Mouse (Mus musculus): ENCODE measurements around the gene Insl5. TPM values are rescaled to one million over a fixed set of nuclear protein-coding genes. Genes with fewer than 3 reads are reported as not detected.

Insl5 gene
- polyA plus RNA-seq, 1 experiment: 2.3 TPM

- 82% methylated on average over 5 of the region's 5 CpGs for WGBS
- no peak for TF ChIP-seq POLR2A (IDR thresholded peaks at IDR 0.05; ENCODE audit: borderline replicate concordance, insufficient read depth, low read length)
- TF ChIP-seq CTCF (IDR thresholded peaks at IDR 0.05; ENCODE audit: borderline replicate concordance, insufficient read depth, low read depth, low read length): no peak
Observed at GRCm38 (mm10) chr4:102989391-102989790, 37.3 kb downstream of the Insl5 start.

GRCm38 (mm10) chr4:102988526-102988925, 38.1 kb downstream of the Insl5 start:
- Histone ChIP-seq H3K27ac (ENCODE audit: insufficient read depth, low read length) (no peak overlapping the region), H3K27me3 (ENCODE audit: control insufficient read depth, insufficient read depth, low read length) (no peaks in the 10 kb centered on the region), H3K4me3 (replicated peaks; ENCODE audit: insufficient read depth, low read depth, low read length) (no peak overlapping the region), H3K4me1 (ENCODE audit: control insufficient read depth, insufficient read depth, low read length) (no peaks in the 10 kb centered on the region)
- 84% methylated on average over 6 of the region's 6 CpGs for WGBS
- no peak for DNase-seq
- TF ChIP-seq CTCF (IDR thresholded peaks at IDR 0.05; ENCODE audit: borderline replicate concordance, insufficient read depth, low read depth, low read length) (no peak), POLR2A (IDR thresholded peaks at IDR 0.05; ENCODE audit: borderline replicate concordance, insufficient read depth, low read length) (no peak)

More at GRCm38 (mm10) chr4:102989391-102989790, 37.3 kb downstream of the Insl5 start:
- Histone ChIP-seq H3K27ac (ENCODE audit: insufficient read depth, low read length) (no peak overlapping the region), H3K4me1 (ENCODE audit: control insufficient read depth, insufficient read depth, low read length) (no peaks in the 10 kb centered on the region), H3K27me3 (ENCODE audit: control insufficient read depth, insufficient read depth, low read length) (no peaks in the 10 kb centered on the region), H3K4me3 (replicated peaks; ENCODE audit: insufficient read depth, low read depth, low read length) (no peak overlapping the region)
- DNase-seq: no peak

GRCm38 (mm10) chr4:102987756-102988155, 38.9 kb downstream of the Insl5 start:
- no peak overlapping the region for H3K27ac ChIP-seq (ENCODE audit: insufficient read depth, low read length)
- H3K4me1 ChIP-seq (ENCODE audit: control insufficient read depth, insufficient read depth, low read length): no peaks in the 10 kb centered on the region
- WGBS: 70% methylated on average over 2 of the region's 2 CpGs
- H3K4me3 ChIP-seq (replicated peaks; ENCODE audit: insufficient read depth, low read depth, low read length): no peak overlapping the region
- DNase-seq: no peak
- no peaks in the 10 kb centered on the region for H3K27me3 ChIP-seq (ENCODE audit: control insufficient read depth, insufficient read depth, low read length)
- no peak for TF ChIP-seq CTCF (IDR thresholded peaks at IDR 0.05; ENCODE audit: borderline replicate concordance, insufficient read depth, low read depth, low read length)
- TF ChIP-seq POLR2A (IDR thresholded peaks at IDR 0.05; ENCODE audit: borderline replicate concordance, insufficient read depth, low read length): no peak

- Histone ChIP-seq H3K4me3 (replicated peaks; ENCODE audit: insufficient read depth, low read depth, low read length) (no peak overlapping the region), H3K27me3 (ENCODE audit: control insufficient read depth, insufficient read depth, low read length) (no peaks in the 10 kb centered on the region), H3K4me1 (ENCODE audit: control insufficient read depth, insufficient read depth, low read length) (no peaks in the 10 kb centered on the region), H3K27ac (ENCODE audit: insufficient read depth, low read length) (no peak overlapping the region)
- no peak for DNase-seq
- 21% methylated on average over 4 of the region's 4 CpGs for WGBS
- TF ChIP-seq POLR2A (IDR thresholded peaks at IDR 0.05; ENCODE audit: borderline replicate concordance, insufficient read depth, low read length): no peak
- TF ChIP-seq CTCF (IDR thresholded peaks at IDR 0.05; ENCODE audit: borderline replicate concordance, insufficient read depth, low read depth, low read length): no peak
Observed at GRCm38 (mm10) chr4:102987325-102987724, 39.3 kb downstream of the Insl5 start.

GRCm38 (mm10) chr4:102986917-102987316, 39.7 kb downstream of the Insl5 start:
- Histone ChIP-seq H3K27ac (ENCODE audit: insufficient read depth, low read length) (no peak overlapping the region), H3K27me3 (ENCODE audit: control insufficient read depth, insufficient read depth, low read length) (no peaks in the 10 kb centered on the region), H3K4me3 (replicated peaks; ENCODE audit: insufficient read depth, low read depth, low read length) (no peak overlapping the region), H3K4me1 (ENCODE audit: control insufficient read depth, insufficient read depth, low read length) (no peaks in the 10 kb centered on the region)
- 10% methylated on average over 2 of the region's 2 CpGs for WGBS
- DNase-seq: peak; percentile 38 to 58
- TF ChIP-seq POLR2A (IDR thresholded peaks at IDR 0.05; ENCODE audit: borderline replicate concordance, insufficient read depth, low read length) (no peak), CTCF (IDR thresholded peaks at IDR 0.05; ENCODE audit: borderline replicate concordance, insufficient read depth, low read depth, low read length) (peak; percentile 72; the same call in 1 of the 2 replicates)

GRCm38 (mm10) chr4:102986173-102986572, 40.5 kb downstream of the Insl5 start:
- Histone ChIP-seq H3K27ac (ENCODE audit: insufficient read depth, low read length) (no peak overlapping the region), H3K4me3 (replicated peaks; ENCODE audit: insufficient read depth, low read depth, low read length) (no peak overlapping the region), H3K4me1 (ENCODE audit: control insufficient read depth, insufficient read depth, low read length) (no peaks in the 10 kb centered on the region), H3K27me3 (ENCODE audit: control insufficient read depth, insufficient read depth, low read length) (no peaks in the 10 kb centered on the region; the same call in 1 of the 2 replicates)
- WGBS: 72% methylated on average over 7 of the region's 7 CpGs
- TF ChIP-seq POLR2A (IDR thresholded peaks at IDR 0.05; ENCODE audit: borderline replicate concordance, insufficient read depth, low read length) (no peak), CTCF (IDR thresholded peaks at IDR 0.05; ENCODE audit: borderline replicate concordance, insufficient read depth, low read depth, low read length) (no peak)
- DNase-seq: no peak

GRCm38 (mm10) chr4:102981709-102982108, 44.9 kb downstream of the Insl5 start:
- H3K4me1 ChIP-seq (ENCODE audit: control insufficient read depth, insufficient read depth, low read length): peaks cover 4% of the 10 kb centered on the region; the same call in 1 of the 2 replicates
- H3K27me3 ChIP-seq (ENCODE audit: control insufficient read depth, insufficient read depth, low read length): no peaks in the 10 kb centered on the region; the same call in 1 of the 2 replicates
- DNase-seq: no peak
- no peak overlapping the region for H3K27ac ChIP-seq (ENCODE audit: insufficient read depth, low read length)
- TF ChIP-seq CTCF (IDR thresholded peaks at IDR 0.05; ENCODE audit: borderline replicate concordance, insufficient read depth, low read depth, low read length): no peak
- H3K4me3 ChIP-seq (replicated peaks; ENCODE audit: insufficient read depth, low read depth, low read length): no peak overlapping the region
- WGBS: 92% methylated on average over 8 of the region's 8 CpGs

GRCm38 (mm10) chr4:102979385-102979784, 47.3 kb downstream of the Insl5 start:
- TF ChIP-seq CTCF (IDR thresholded peaks at IDR 0.05; ENCODE audit: borderline replicate concordance, insufficient read depth, low read depth, low read length) (no peak), POLR2A (IDR thresholded peaks at IDR 0.05; ENCODE audit: borderline replicate concordance, insufficient read depth, low read length) (no peak)
- Histone ChIP-seq H3K27ac (ENCODE audit: insufficient read depth, low read length) (no peak overlapping the region), H3K4me1 (ENCODE audit: control insufficient read depth, insufficient read depth, low read length) (peaks cover 4% of the 10 kb centered on the region; the same call in 1 of the 2 replicates), H3K4me3 (replicated peaks; ENCODE audit: insufficient read depth, low read depth, low read length) (no peak overlapping the region), H3K27me3 (ENCODE audit: control insufficient read depth, insufficient read depth, low read length) (no peaks in the 10 kb centered on the region; the same call in 1 of the 2 replicates)
- DNase-seq: no peak
- WGBS: 77% methylated on average over 5 of the region's 5 CpGs

Measured in cerebellum, adult 2 months (tissue).